Mouse (Mus musculus): ENCODE data around the gene Med20.

Med20 gene

GRCm38 (mm10) chr17:47610849-47611660 is at the start of gene Med20, which contains the start of the genes Bysl and Gm20517:
Gene Med20, plus strand, starts transcription at chr17:47611582.
Gene Bysl, minus strand, starts transcription at chr17:47611492.
Gene Gm20517, plus strand, starts transcription at chr17:47611589.
- DNase-seq: peak; percentile 98

- no peak for DNase-seq
Measured at GRCm38 (mm10) chr17:47562875-47563274, 48.5 kb upstream of the Med20 start.

GRCm38 (mm10) chr17:47564612-47565011 is 46.8 kb upstream of the Med20 start:
- DNase-seq: no peak

- no peak for DNase-seq
Measured at GRCm38 (mm10) chr17:47566133-47566532, 45.2 kb upstream of the Med20 start.

- peak; percentile 57 to 82 for DNase-seq
Measured at GRCm38 (mm10) chr17:47567271-47567670, 44.1 kb upstream of the Med20 start.

- no peak for DNase-seq
Measured at GRCm38 (mm10) chr17:47568389-47568788, 43.0 kb upstream of the Med20 start.

GRCm38 (mm10) chr17:47568951-47569527 is 42.3 kb upstream of the Med20 start:
- DNase-seq: no peak

- no peak for DNase-seq
Measured at GRCm38 (mm10) chr17:47571621-47572020, 39.8 kb upstream of the Med20 start.

- no peak for DNase-seq
Measured at GRCm38 (mm10) chr17:47572436-47572835, 38.9 kb upstream of the Med20 start.

- no peak for DNase-seq
Measured at GRCm38 (mm10) chr17:47574028-47574427, 37.4 kb upstream of the Med20 start.

GRCm38 (mm10) chr17:47574830-47575229 is 36.6 kb upstream of the Med20 start:
- DNase-seq: no peak

GRCm38 (mm10) chr17:47578655-47579054 is 32.7 kb upstream of the Med20 start:
- DNase-seq: no peak

GRCm38 (mm10) chr17:47580962-47581361 is 30.4 kb upstream of the Med20 start:
- no peak for DNase-seq

GRCm38 (mm10) chr17:47588517-47588916 is 22.9 kb upstream of the Med20 start:
- no peak for DNase-seq

GRCm38 (mm10) chr17:47591073-47591472 is 20.3 kb upstream of the Med20 start:
- DNase-seq: no peak

GRCm38 (mm10) chr17:47593215-47593853 is 18.0 kb upstream of the Med20 start:
- DNase-seq: peak; percentile 98 to 99

GRCm38 (mm10) chr17:47593854-47594182 is 17.6 kb upstream of the Med20 start:
- DNase-seq: no peak

GRCm38 (mm10) chr17:47594183-47594968 is 17.0 kb upstream of the Med20 start:
- peak; percentile 59 to 81 for DNase-seq

GRCm38 (mm10) chr17:47594969-47595247 is 16.5 kb upstream of the Med20 start:
- no peak for DNase-seq

GRCm38 (mm10) chr17:47595248-47596161 is 15.9 kb upstream of the Med20 start:
- peak; percentile 71 to 90 for DNase-seq

- no peak for DNase-seq
Measured at GRCm38 (mm10) chr17:47596162-47596838, 15.1 kb upstream of the Med20 start.

GRCm38 (mm10) chr17:47596839-47597164 is 14.6 kb upstream of the Med20 start:
- DNase-seq: no peak
